Mouse (Mus musculus): ENCODE measurements around the gene Upk1a. TPM values are rescaled to one million over a fixed set of nuclear protein-coding genes. Genes with fewer than 3 reads are reported as not detected.

Upk1a gene
- polyA plus RNA-seq, 1 experiment from 2014 or later: 4.7 TPM

DNA sequence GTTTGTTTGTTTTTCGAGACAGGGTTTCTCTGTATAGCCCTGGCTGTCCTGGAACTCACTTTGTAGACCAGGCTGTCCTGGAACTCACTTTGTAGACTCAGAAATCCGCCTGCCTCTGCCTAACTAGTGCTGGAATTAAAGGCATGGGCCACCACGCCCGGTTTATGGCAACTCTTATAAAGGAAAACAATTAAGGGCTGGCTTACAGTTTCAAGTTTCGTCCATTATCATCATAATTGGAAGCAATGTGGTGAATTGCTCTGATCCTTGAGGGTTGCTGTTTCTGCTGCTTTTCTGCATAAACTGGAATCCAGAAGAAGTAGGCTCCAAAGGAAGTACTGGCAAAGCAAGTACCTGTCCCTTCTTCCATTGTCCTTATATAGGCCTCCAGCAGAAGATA, 14.0 kb upstream of the Upk1a start:
- ATAC-seq (ENCODE audit: insufficient read depth, low FRiP score): no peak
- H3K27ac ChIP-seq (ENCODE audit: low read length): no peak overlapping the region
- H3K4me2 ChIP-seq (ENCODE audit: low read depth, low read length): no peak overlapping the region
- no peaks in the 10 kb centered on the region for H3K9me3 ChIP-seq (replicated peaks; ENCODE audit: control insufficient read depth, low read length)
- H3K9ac ChIP-seq (ENCODE audit: low read length): no peak overlapping the region
- no peak overlapping the region for H3K4me3 ChIP-seq (replicated peaks; ENCODE audit: low read length)
- WGBS: 78% methylated on average over 5 of the region's 5 CpGs
- H3K4me1 ChIP-seq (ENCODE audit: control insufficient read depth, insufficient read depth, low read length): peaks cover 7% of the 10 kb centered on the region; the same call in 1 of the 2 replicates
- H3K27me3 ChIP-seq (ENCODE audit: control insufficient read depth, insufficient read depth, low read length): no peaks in the 10 kb centered on the region
- 0 out of 2 replicates have a peak, but pooled peaks cover 5% of the 10 kb centered on the region for H3K36me3 ChIP-seq (ENCODE audit: control insufficient read depth, insufficient read depth, low read length)

DNA sequence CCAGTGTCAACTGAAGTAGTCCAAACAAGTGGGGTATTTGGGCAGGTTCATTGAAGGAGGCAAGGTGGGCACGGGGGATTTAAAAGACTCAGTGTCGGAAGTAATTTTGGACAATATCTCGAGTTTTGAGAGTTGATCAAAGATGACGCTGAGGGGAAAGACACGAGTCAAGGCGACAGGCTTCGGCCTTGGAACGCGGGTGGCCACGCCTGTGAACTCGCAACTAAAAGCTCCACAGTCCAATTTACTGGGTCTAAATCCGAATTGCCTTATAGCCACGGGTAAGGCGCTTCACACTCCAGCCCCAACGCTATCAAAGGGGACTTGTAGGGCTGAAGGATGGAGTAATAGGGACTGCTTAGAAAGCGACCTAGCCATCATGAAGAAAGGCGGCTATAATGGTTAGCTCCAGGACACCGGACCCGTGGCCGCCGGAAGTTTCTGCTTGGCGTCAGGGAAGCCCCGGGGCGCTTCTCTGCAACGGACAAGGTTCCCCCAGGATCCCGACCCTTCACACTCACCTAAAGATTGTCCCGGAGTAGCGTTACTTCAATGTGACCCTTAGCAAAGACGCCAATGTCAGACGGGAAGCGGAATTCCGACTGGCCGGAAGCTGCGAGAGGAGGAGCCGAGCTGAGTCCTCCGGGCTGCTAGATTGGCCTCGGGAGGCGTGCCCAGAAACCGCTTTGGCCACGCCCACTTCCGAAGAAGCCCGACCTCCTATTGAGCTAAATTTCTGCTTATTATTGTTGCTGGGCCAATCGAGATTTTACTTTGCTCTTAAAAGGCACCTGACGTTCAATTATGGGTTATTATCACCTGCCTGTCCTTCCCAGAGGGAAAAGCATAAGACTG, 13.1 kb upstream of the Upk1a start, which contains the start of gene Cox6b1:
Cox6b1 (minus strand) TSS at position 622 of the 855 bp plus-strand sequence.
- H3K27ac ChIP-seq (ENCODE audit: low read length): peak within 1 kb of the TSS; percentile 67
- 0 out of 2 replicates have a peak, but pooled peaks cover 5% of the 10 kb centered on the region for H3K36me3 ChIP-seq (ENCODE audit: control insufficient read depth, insufficient read depth, low read length)
- no peaks in the 10 kb centered on the region for H3K27me3 ChIP-seq (ENCODE audit: control insufficient read depth, insufficient read depth, low read length)
- H3K9ac ChIP-seq (ENCODE audit: low read length): peak within 1 kb of the TSS; percentile 92
- peak within 1 kb of the TSS; percentile 99 for H3K4me2 ChIP-seq (ENCODE audit: low read depth, low read length)
- WGBS: 1% methylated on average over 44 of the region's 44 CpGs
- H3K4me3 ChIP-seq (replicated peaks; ENCODE audit: low read length): peak within 1 kb of the TSS; percentile 91
- H3K9me3 ChIP-seq (replicated peaks; ENCODE audit: control insufficient read depth, low read length): no peaks in the 10 kb centered on the region
- peak; percentile 93 for ATAC-seq (ENCODE audit: insufficient read depth, low FRiP score)
- peaks cover 7% of the 10 kb centered on the region; the same call in 1 of the 2 replicates for H3K4me1 ChIP-seq (ENCODE audit: control insufficient read depth, insufficient read depth, low read length)

DNA sequence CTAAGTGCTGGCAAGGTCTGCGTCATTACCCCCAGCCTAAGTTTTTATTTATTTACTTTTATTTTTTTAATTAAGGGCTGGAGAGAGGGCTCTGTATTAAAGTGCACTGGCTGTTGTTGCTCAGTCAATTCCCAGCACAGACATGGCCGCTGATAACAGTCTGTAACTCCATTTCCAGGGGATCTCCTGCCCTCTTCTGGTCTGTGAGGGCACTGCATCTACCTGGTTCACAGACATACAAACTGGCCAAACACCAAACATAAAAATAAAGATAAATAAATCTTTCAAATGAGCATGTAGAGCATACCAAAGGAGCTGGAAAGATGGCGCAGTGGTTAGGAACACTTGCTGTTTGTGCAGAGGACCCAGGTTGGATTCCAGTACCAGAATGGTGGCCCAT, 6.6 kb upstream of the Upk1a start:
- no peak for ATAC-seq (ENCODE audit: insufficient read depth, low FRiP score)

DNA sequence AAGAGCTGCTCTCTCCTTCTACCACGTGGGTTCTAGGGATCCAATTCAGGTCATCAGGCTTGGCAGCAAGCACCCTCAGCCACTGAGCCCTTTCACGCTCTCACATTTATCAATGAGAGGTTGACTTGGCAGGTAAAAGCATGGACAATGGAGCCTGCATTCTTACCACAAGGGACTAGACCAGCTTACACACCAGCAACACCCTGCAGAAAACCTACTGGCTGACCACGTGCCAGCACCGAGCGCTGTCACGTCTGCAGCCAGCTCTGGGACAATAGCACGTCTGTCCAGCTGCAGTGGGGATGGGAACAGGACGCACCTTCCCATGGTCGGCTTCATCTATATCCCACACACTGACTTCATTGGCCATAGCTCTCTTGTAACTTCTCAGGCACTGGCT, 6.0 kb upstream of the Upk1a start:
- no peak overlapping the region for H3K4me3 ChIP-seq (replicated peaks; ENCODE audit: low read length)
- no peak overlapping the region for H3K4me2 ChIP-seq (ENCODE audit: low read depth, low read length)
- no peaks in the 10 kb centered on the region for H3K27me3 ChIP-seq (ENCODE audit: control insufficient read depth, insufficient read depth, low read length)
- no peak for ATAC-seq (ENCODE audit: insufficient read depth, low FRiP score)
- WGBS: 96% methylated on average over 9 of the region's 9 CpGs
- H3K36me3 ChIP-seq (ENCODE audit: control insufficient read depth, insufficient read depth, low read length): peaks cover 36% of the 10 kb centered on the region
- H3K4me1 ChIP-seq (ENCODE audit: control insufficient read depth, insufficient read depth, low read length): no peaks in the 10 kb centered on the region
- H3K9me3 ChIP-seq (replicated peaks; ENCODE audit: control insufficient read depth, low read length): no peaks in the 10 kb centered on the region
- H3K27ac ChIP-seq (ENCODE audit: low read length): no peak overlapping the region
- no peak overlapping the region for H3K9ac ChIP-seq (ENCODE audit: low read length)

More for the DNA sequence above, 6.6 kb upstream of the Upk1a start:
- no peak overlapping the region for H3K27ac ChIP-seq (ENCODE audit: low read length)
- no peak overlapping the region for H3K4me3 ChIP-seq (replicated peaks; ENCODE audit: low read length)
- H3K4me2 ChIP-seq (ENCODE audit: low read depth, low read length): no peak overlapping the region
- H3K4me1 ChIP-seq (ENCODE audit: control insufficient read depth, insufficient read depth, low read length): no peaks in the 10 kb centered on the region
- WGBS: 93% methylated on average over 3 of the region's 3 CpGs
- no peaks in the 10 kb centered on the region for H3K27me3 ChIP-seq (ENCODE audit: control insufficient read depth, insufficient read depth, low read length)
- no peak overlapping the region for H3K9ac ChIP-seq (ENCODE audit: low read length)
- H3K9me3 ChIP-seq (replicated peaks; ENCODE audit: control insufficient read depth, low read length): no peaks in the 10 kb centered on the region
- H3K36me3 ChIP-seq (ENCODE audit: control insufficient read depth, insufficient read depth, low read length): peaks cover 36% of the 10 kb centered on the region

DNA sequence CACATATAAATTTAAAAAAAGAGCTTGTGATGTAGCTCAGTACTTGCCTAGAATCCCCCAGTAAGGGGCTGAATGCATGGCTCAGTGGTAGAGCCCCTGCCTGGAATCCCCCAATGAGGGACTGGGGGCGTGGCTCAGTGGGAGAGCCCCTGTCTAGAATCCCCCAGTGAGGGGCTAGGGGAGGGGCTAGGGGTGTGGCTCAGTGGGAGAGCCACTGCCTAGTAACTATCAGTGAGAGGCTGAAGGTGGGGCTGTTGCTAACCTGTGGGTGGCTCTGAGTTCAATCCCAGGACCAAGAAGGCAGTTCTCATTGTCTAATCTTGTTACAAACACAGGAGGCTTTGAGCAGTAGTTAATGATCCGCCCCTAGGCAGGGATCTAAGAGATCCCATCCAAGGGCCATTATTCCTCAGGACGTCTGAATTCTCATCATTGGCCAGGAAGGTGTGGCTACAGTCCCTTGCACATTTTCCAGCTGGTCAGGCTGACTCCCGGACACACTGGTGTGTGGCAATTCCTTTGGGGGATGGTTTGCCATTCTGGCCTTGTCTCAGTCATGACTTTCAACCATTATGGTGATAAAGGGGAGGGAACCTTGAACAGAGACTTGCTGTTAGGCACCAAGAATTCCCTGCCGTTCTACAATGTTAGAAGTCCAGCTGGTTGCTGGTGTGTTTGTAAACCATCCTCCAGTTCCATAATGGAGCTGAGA, 2.6 kb upstream of the Upk1a start:
- no peak overlapping the region for H3K4me2 ChIP-seq (ENCODE audit: low read depth, low read length)
- no peak overlapping the region for H3K27ac ChIP-seq (ENCODE audit: low read length)
- H3K9ac ChIP-seq (ENCODE audit: low read length): no peak overlapping the region
- H3K9me3 ChIP-seq (replicated peaks; ENCODE audit: control insufficient read depth, low read length): no peaks in the 10 kb centered on the region
- H3K27me3 ChIP-seq (ENCODE audit: control insufficient read depth, insufficient read depth, low read length): no peaks in the 10 kb centered on the region
- no peaks in the 10 kb centered on the region for H3K4me1 ChIP-seq (ENCODE audit: control insufficient read depth, insufficient read depth, low read length)
- no peak overlapping the region for H3K4me3 ChIP-seq (replicated peaks; ENCODE audit: low read length)
- WGBS: 58% methylated on average over 5 of the region's 5 CpGs
- ATAC-seq (ENCODE audit: insufficient read depth, low FRiP score): no peak
- peaks cover 31% of the 10 kb centered on the region for H3K36me3 ChIP-seq (ENCODE audit: control insufficient read depth, insufficient read depth, low read length)

DNA sequence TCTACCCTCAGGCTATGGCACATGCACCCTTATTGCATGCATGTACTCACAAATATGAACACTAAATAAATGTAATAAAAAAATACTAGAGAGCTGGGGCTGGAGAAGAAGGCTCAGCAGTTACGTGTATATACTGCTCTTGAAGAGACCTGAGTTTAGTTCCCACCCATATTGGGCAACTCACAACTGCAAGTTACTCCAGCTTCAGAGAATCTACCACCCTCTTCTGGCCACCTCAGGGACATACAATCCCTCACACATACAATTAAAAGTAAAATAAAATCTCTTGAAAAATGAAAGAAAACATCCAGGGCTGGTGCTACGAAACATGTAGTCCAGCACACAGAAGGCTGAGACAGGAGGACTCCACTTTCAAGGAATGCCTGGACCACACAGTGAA, 1.8 kb upstream of the Upk1a start:
- 74% methylated on average over 2 of the region's 2 CpGs for WGBS
- no peak overlapping the region for H3K27ac ChIP-seq (ENCODE audit: low read length)

DNA sequence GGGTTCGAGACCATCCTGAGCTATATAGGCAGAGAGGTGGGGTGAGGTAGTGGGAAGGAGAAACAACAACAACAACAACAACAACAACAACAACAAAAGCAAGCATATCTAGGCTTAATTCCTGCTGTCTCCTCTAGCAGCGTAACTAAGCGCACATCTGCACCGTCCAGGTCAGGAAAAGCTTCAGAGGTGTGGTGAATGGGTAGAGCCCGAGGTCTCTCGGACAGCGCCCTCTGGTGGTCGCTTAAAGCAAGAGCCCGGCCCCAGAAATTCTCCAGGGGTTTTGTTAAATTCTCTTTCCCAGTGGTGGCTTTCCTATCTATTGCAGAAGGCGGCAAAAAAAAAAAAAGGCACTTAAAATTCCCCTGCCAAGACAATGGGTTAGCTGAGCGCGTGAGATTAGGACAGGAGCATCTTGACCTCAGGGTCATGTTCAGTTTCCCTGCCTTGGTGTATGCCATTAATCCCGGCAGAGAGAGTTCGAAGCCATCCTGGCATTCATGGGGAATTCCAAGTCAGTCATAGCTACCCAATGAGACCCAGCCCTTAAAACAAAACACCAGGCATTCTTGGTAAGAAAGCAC, 974 bp upstream of the Upk1a start:
- Histone ChIP-seq H3K4me2 (ENCODE audit: low read depth, low read length) (no peak overlapping the region), H3K27me3 (ENCODE audit: control insufficient read depth, insufficient read depth, low read length) (no peaks in the 10 kb centered on the region), H3K9me3 (replicated peaks; ENCODE audit: control insufficient read depth, low read length) (no peaks in the 10 kb centered on the region), H3K9ac (ENCODE audit: low read length) (no peak overlapping the region), H3K4me1 (ENCODE audit: control insufficient read depth, insufficient read depth, low read length) (no peaks in the 10 kb centered on the region), H3K27ac (ENCODE audit: low read length) (no peak overlapping the region), H3K36me3 (ENCODE audit: control insufficient read depth, insufficient read depth, low read length) (peaks cover 21% of the 10 kb centered on the region), H3K4me3 (replicated peaks; ENCODE audit: low read length) (no peak overlapping the region)
- WGBS: 23% methylated on average over 14 of the region's 14 CpGs
- ATAC-seq (ENCODE audit: insufficient read depth, low FRiP score): peak; percentile 49; the same call in 1 of the 2 replicates

More for the DNA sequence above, 1.8 kb upstream of the Upk1a start:
- H3K36me3 ChIP-seq (ENCODE audit: control insufficient read depth, insufficient read depth, low read length): peaks cover 30% of the 10 kb centered on the region
- no peaks in the 10 kb centered on the region for H3K4me1 ChIP-seq (ENCODE audit: control insufficient read depth, insufficient read depth, low read length)
- no peak overlapping the region for H3K9ac ChIP-seq (ENCODE audit: low read length)
- no peak for ATAC-seq (ENCODE audit: insufficient read depth, low FRiP score)
- H3K9me3 ChIP-seq (replicated peaks; ENCODE audit: control insufficient read depth, low read length): no peaks in the 10 kb centered on the region
- no peak overlapping the region for H3K4me2 ChIP-seq (ENCODE audit: low read depth, low read length)
- no peaks in the 10 kb centered on the region for H3K27me3 ChIP-seq (ENCODE audit: control insufficient read depth, insufficient read depth, low read length)
- H3K4me3 ChIP-seq (replicated peaks; ENCODE audit: low read length): no peak overlapping the region

DNA sequence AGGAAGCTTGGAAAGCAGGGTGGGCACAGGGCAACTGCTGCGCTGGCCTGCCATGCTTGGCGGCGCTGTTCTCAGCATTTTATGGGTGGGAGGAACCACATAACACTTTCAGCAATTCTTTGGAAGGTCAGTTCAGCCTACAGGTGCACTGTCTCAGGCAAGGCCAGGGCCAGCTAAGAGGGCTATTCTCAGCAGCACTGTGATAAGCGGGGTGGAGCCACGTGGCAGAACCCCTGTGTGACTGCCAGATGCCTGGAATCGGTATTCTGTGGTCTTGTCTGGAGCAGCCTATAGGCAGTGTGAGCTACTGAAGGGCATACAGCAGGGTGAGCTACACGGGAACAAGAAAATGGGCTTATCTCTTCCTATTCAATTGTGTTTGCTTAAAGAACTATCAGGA, 2.6 kb downstream of the Upk1a start:
- peak; percentile 32 for ATAC-seq (ENCODE audit: insufficient read depth, low FRiP score)

DNA sequence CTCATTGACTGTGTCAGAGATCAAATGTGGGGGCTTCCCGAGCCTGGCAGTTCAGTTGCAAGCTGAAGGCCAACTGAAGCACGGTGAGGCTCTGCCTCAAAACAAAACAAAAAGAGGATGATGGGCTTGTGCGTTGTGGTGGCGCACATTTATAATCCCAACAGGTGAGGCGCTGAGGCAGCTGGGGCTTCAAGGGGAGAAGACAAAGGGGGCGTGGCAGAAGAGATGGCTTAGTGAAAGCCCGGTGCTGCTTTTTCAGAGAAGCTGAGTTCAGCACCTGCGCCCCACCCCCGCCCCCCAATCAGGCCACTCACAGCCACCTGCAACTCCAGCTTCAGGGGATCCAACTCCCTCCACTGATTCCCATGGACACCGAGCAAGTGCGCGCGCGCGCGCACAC, 4.2 kb downstream of the Upk1a start:
- Histone ChIP-seq H3K9ac (ENCODE audit: low read length) (no peak overlapping the region), H3K4me3 (replicated peaks; ENCODE audit: low read length) (no peak overlapping the region), H3K4me1 (ENCODE audit: control insufficient read depth, insufficient read depth, low read length) (no peaks in the 10 kb centered on the region), H3K36me3 (ENCODE audit: control insufficient read depth, insufficient read depth, low read length) (no peaks in the 10 kb centered on the region), H3K4me2 (ENCODE audit: low read depth, low read length) (no peak overlapping the region), H3K27me3 (ENCODE audit: control insufficient read depth, insufficient read depth, low read length) (no peaks in the 10 kb centered on the region), H3K9me3 (replicated peaks; ENCODE audit: control insufficient read depth, low read length) (no peaks in the 10 kb centered on the region), H3K27ac (ENCODE audit: low read length) (no peak overlapping the region)
- WGBS: 49% methylated on average over 16 of the region's 16 CpGs
- ATAC-seq (ENCODE audit: insufficient read depth, low FRiP score): no peak

More for the DNA sequence above, 2.6 kb downstream of the Upk1a start:
- 52% methylated on average over 7 of the region's 7 CpGs for WGBS
- no peaks in the 10 kb centered on the region for H3K27me3 ChIP-seq (ENCODE audit: control insufficient read depth, insufficient read depth, low read length)
- no peak overlapping the region for H3K4me3 ChIP-seq (replicated peaks; ENCODE audit: low read length)
- H3K4me2 ChIP-seq (ENCODE audit: low read depth, low read length): no peak overlapping the region
- H3K9ac ChIP-seq (ENCODE audit: low read length): no peak overlapping the region
- no peaks in the 10 kb centered on the region for H3K9me3 ChIP-seq (replicated peaks; ENCODE audit: control insufficient read depth, low read length)
- H3K36me3 ChIP-seq (ENCODE audit: control insufficient read depth, insufficient read depth, low read length): no peaks in the 10 kb centered on the region
- no peaks in the 10 kb centered on the region for H3K4me1 ChIP-seq (ENCODE audit: control insufficient read depth, insufficient read depth, low read length)
- no peak overlapping the region; the same call in 1 of the 2 replicates for H3K27ac ChIP-seq (ENCODE audit: low read length)

Data from stomach, embryonic 16.5 days (tissue).